Mouse (Mus musculus) adrenal gland, postnatal 36 days (tissue): ENCODE results near the gene Sema4g. TPM values are rescaled to one million over a fixed set of nuclear protein-coding genes. Genes with fewer than 3 reads are reported as not detected.

Source experiments
- DNase-seq, 2 experiments: peaks; one replicate each; pipeline ENCODE4 v3.0.0; 2021; ENCODE audit warnings: mixed read lengths in 1 of 2
- total RNA-seq, 2 experiments: library from RNA; stranded (reverse); gene quantifications; 2 replicates each; pipeline ENCODE4 v1.2.3; 2021

Sema4g gene
- total RNA-seq, 2 experiments from 2014 or later = 4.2 to 5.6 TPM

GRCm38 (mm10) chr19:45003740-45004516 lies 15.0 kb downstream of the Sema4g start:
- no peak for DNase-seq

GRCm38 (mm10) chr19:45005444-45005843 lies 16.5 kb downstream of the Sema4g start, which contains the start of gene Twnk:
Twnk (plus strand) TSS chr19:45005663.
- peak; percentile 71 to 83 for DNase-seq

DNA sequence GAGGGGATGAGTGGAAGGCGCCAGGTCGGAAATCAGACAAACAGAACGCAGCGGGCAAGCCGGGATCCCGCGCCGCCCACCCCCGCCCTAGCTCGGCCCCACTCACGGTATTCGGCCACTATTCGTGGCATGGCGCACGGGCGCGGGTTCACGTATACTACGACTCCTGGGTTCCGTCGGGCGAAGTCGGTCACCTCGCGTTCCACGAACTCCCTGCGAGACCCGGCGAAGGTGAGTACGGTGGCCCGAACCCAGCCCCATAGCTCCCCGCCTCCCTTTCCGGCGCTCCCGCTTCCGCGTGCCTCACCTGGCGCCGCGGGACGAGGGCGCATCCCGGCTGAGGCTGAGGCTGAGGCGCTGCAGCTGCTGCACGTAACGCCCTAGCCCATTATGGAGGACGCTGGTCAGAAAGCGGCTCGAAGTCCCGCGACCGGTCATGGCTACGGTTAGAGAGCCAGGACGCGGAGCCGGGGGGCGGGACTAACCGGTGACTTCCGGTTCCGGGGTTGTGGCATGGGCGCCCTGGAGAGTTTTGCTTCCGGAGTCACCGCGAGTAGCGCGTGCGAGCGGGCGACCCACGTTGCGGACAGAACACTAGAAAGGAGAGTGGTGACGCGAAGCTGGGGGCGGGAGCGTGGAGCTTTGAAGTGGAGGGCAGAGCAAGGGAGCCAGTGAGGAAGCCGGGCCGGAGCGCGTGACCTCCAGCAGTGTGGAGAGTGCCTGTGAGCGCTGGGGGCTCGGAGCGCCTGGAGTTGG lies 17.2 kb downstream of the Sema4g start, which contains the start of gene Mrpl43:
Gene Mrpl43, minus strand, starts transcription at position 486 of the 756 bp plus-strand sequence.
- DNase-seq = peak; percentile 99

GRCm38 (mm10) chr19:45007021-45007420 lies 18.1 kb downstream of the Sema4g start:
- no peak for DNase-seq

DNA sequence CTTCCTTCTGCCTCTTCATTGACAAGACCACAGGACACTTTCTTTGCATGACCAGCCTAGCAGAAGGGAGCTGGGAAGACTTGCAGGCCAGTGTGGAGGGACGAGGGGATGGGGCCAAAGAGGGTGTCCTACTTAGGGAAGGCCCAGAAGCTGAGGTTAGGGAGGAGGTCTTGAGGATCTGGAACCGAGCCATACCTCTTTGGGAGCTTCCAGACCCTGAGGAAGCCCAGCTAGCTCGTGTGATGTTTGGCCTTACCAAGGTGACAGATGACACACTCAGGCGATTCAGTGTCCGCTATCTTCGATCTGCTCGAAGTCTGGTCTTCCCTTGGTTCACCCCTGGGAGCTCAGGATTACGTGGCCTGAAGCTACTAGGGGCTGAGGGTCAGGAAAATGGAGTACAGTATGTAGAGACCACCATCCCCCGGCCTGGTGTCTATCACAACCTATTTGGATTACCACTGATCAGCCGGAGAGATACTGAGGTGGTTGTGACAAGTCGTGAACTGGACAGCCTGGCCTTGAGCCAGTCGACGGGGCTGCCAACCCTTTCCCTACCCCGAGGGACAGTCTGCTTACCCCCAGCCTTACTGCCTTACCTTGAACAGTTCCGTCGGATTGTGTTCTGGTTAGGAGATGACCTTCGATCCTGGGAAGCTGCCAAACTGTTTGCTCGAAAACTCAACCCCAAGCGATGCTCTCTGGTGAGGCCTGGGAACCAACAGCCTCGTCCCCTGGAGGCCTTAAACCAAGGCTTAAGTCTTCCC lies 18.7 kb downstream of the Sema4g start:
- peak; percentile 72 to 85 for DNase-seq

DNA sequence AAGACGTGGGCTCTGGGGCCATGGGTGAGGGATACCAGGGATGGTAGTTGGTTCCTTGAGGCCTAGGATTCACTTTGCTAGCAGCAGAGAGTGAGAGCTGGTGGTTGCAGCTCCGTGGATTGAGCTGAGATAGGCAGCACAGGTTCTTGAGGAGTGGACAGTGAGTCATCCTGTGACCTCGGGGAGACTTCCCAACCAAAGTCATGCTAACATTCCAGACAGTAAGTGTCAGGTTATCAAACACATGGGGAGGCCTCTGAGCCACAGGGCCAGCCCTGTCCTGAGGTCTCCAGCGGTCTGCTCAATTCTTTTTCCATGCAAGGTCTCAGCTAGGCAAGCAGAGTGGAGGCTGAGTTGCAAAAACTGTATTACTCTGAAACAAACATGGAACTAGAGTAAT lies 21.7 kb downstream of the Sema4g start:
- DNase-seq = peak; percentile 63 to 68

DNA sequence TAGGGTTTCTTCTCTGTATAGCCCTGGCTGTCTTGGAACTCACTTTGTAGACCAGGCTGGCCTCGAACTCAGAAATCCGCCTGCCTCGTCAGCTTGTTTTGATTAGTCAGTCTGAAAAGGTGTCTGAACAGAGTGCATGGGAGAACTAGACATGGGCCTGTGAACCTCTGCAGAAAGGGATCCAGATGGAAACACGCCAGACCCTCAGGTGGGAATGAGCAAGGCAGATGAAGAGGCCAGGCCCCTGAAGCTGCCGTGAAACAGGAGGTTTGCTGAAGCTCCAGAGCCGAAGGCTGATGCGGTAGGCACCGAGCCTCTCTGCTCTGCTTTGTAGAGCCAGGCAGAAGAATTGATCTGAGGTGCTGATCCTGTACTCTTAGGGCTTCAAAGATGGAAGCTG lies 23.3 kb downstream of the Sema4g start:
- no peak for DNase-seq

- DNase-seq = peak in 1 of 2 experiments; percentile 30
Observed at GRCm38 (mm10) chr19:45012636-45013035, 23.7 kb downstream of the Sema4g start.

DNA sequence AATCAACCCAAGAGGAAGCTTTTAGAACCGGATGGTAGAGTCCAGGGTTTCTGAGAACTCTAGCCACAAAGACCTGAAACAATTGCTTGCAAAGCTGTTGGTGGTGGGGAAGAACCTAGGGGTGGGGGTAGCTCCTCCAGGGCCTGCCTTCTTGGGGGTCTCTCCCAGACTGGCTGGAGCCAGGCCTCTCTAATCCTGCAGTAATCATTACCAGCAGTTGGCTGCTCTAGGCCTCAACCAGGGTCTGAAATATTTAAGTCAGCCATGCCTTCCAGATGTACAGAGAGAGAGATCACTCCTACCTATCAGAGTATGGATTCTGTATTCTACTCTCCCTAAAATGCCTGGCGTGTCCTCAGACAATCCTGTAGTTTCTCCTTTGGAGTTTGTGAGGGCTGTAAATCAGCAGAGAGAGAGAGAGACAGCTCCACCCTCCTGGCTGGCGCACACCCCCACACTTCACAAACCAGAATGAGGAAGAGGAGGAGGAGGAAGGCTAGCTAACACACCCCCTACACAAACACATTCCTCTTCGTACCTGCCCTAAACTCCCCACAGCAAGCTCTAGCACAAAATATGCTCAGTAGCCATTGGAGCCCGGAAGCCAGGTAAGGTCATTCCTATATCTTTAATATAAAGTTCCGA lies 24.8 kb downstream of the Sema4g start:
- DNase-seq = peak in 1 of 2 experiments; percentile 2

DNA sequence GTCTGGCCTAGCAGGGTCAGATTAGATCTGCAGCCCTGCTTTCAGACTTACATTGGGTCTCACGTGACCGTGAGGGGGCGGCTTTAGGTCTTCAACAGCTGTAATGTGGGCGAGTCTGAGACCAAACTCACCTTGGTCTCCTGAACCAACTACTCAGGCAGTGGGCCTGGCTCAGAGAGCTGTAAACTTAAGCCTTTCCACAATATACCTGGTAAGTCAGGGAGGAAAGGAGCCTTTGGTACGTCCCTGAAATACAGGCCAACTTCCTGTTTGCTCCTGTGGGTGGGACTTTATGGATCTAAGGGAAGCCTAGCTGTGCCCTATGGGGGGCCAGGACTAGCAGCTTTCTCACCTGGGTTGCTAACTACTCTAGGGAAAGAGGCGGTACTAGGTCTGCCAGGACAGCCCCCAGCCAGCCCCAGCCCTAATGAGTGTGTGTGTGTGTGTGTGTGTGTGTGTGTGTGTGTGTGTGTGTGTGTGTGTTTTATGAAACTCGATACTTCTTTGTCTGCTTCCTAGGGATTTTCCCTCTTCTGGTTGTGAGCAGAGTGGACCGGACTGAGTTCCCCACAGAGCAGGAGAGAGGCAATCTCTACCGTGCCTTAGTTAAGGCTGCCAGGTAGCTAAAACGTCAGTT lies 25.6 kb downstream of the Sema4g start, which contains the start of gene Lzts2:
Gene Lzts2, plus strand, starts transcription at position 80 of the 637 bp plus-strand sequence.
- DNase-seq = peak in 1 of 2 experiments; percentile 8

- peak; percentile 76 to 89 for DNase-seq
Observed at GRCm38 (mm10) chr19:45014981-45015402, 26.1 kb downstream of the Sema4g start.

DNA sequence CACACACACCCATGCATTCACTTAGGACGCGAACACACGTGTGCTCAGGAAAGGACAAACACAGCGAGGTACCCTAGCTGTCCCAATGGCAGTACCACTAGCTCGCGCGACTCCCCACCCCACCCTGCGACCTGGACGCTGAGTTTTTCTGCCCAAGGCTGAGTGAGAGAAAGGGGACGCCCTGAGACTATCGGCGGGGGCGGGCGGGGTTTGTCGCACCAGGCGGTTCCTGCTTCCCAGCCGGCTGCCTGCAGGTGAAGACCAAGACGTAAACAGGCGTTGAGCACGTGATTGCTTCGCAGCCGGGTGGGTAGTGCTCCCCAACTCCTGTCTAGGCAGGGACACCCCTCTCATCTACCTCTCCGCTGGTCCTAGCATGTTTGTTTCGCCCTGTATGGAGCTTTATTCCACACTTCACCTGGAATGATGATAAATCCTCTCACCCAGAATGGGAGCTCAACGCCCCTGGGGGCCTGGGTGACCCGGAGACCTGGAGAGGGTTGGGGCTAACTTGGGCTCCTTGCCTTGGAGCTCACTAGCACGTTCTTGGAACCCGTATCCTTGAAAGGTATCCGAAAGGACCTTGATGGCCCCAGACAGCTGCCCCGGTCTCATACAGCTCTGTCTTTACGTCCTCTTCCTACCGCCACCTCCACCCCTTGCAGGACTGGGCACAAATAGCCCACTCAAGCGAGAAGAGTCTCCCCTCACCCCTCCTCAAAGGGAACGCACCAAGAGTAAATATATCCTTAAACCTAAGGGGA lies 26.8 kb downstream of the Sema4g start:
- peak; percentile 74 to 85 for DNase-seq

GRCm38 (mm10) chr19:45016341-45017215 lies 27.7 kb downstream of the Sema4g start:
- peak; percentile 87 to 90 for DNase-seq

- peak; percentile 81 to 87 for DNase-seq
Observed at GRCm38 (mm10) chr19:45017216-45017771, 28.4 kb downstream of the Sema4g start.

DNA sequence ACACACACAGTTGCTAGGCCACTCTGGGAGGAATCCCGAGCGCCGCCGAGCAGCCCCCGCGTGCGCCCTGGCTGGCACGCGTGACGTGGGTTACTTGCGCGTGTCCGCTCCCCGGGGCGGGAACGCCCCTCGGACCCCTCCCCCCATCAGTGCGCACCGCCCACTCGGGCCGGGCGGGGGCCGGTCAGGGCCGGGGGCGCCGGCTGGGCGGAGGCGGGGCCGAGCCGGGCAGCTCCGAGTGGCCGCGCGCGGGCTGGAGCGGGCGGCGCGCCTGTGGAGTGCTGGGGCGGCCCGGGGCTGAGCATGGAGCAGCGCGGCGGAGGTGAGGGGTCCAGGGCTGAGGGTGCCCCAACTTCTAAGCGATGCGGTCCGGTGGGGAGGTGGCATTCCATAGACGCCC lies 29.0 kb downstream of the Sema4g start:
- DNase-seq = peak; percentile 95 to 96

GRCm38 (mm10) chr19:45018351-45018831 lies 29.5 kb downstream of the Sema4g start:
- DNase-seq = peak in 1 of 2 experiments; percentile 49

DNA sequence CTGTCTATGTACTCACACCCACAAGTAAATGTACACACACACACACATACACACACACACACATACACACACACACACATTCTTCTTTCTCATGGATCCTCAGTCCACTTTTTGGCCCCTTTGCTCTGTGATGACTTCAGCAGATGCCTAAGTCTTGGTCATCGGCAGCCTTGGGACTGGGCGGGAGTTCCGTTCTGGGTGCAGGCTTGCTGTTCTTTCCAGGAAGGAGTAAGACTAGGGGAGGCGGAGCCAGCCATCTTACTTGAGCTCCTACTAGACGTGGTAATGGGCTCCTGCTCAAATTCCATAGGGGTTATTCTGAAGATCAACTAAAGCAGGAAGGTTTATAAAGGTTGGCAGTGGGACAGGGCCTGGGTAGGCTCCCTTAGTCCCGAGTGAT lies 31.4 kb downstream of the Sema4g start:
- peak; percentile 85 to 86 for DNase-seq

DNA sequence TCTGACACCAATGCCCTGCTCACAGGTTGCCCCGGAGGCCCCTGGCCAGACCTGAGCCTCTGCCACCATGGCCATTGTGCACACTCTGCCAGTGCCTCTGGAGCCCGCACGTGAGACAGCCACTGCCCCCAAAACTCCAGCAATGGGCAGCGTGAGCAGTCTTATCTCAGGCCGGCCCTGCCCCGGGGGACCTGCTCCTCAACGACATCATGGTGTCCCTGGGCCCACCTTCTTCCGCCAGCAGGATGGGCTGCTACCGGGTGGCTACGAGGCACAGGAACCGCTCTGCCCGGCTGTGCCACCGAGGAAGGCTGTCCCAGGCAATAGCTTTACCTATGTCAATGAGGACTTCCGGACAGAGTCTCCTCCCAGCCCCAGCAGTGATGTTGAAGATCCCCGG lies 32.5 kb downstream of the Sema4g start:
- DNase-seq = no peak

DNA sequence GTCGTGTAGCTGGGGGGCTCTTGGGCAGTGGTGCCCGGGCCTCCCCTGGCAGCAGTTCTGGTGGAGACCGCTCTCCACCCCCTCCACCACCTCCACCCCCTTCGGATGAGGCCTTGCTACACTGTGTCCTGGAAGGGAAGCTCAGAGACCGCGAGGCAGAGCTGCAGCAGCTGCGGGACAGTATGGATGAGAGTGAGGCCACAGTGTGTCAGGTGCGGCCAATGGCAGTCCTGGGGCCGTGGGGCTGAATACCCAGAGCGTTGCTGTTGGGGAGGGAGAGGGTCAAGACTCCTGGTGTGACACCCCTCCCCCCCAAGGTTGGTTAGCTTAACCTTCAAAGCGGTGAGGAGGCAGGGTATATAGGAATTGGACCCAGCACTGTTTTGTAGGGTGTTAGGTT lies 35.1 kb downstream of the Sema4g start:
- no peak for DNase-seq
